Mouse (Mus musculus) spleen, adult 2 months (tissue): ENCODE measurements around the gene Cdcp2.

Experiments used
- CTCF ChIP-seq: fragments of 200-500 bp; IDR thresholded peaks from 2 replicates; pipeline ENCODE4 v1.5.1; 2011; ENCODE audit warnings: mild to moderate bottlenecking, inconsistent platforms; ENCODE audit not compliant: insufficient read depth, insufficient read length, insufficient replicate concordance; ENCODE audit errors: extremely low read depth
- POLR2A ChIP-seq: fragments of 200-500 bp; IDR thresholded peaks from 2 replicates; pipeline ENCODE4 v1.6.1; 2011; ENCODE audit warnings: low read depth, low read length, inconsistent platforms

DNA sequence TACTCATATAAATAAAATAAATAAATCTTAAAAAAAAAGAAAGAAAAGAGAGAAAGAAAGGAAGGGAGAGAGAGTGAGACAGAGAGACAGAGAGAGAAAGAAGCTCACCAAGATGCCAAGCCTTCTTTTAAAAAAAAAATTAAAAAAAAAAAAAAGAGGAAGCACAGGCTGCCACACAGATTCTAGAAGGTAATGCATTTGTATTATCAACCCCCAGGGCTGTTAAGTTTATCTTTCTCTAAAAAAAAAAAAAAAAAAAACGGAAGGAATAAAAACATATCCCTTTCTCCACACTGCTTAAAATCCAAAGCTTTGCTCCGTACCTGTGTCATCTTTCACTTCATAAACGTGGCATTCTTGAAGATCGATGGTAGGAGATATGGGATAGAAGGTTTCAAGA is 35.1 kb upstream of the Cdcp2 start:
- TF ChIP-seq POLR2A (no peak), CTCF (no peak)
